Comparison of ENCODE assay signal across 15 mouse cellular contexts in genomic region chr4:97814515-97814914, GRCm38 (mm10). TPM values are rescaled to one million over a fixed set of nuclear protein-coding genes. Genes with fewer than 3 reads are reported as not detected.
DNase-seq lines count a peak whose midpoint lies in the region; ATAC-seq lines count a peak whose summit lies in the region.
"Had no signal": no experiment of that assay in that cellular context is flagged by ENCODE, and none has a peak within 500 bp of the region (broad histone marks: within the 10 kb centered on the region; RNA-seq: fewer than 3 reads in every experiment).

No protein-coding gene starts in this region.

- peaks cover 7% of the 10 kb centered on the region; the same call in 1 of the 2 replicates for H3K36me3 ChIP-seq in heart, embryonic 13.5 days
- H3K36me3 ChIP-seq in heart, embryonic 14.5 days (ENCODE audit: control insufficient read depth, insufficient read depth, low read length), result peaks cover 6% of the 10 kb centered on the region; the same call in 1 of the 2 replicates
- H3K36me3 ChIP-seq in hindbrain, embryonic 13.5 days, result no peaks in the 10 kb centered on the region
- H3K36me3 ChIP-seq: midbrain, embryonic 13.5 days had no signal

- no peaks in the 10 kb centered on the region for H3K9me3 ChIP-seq in heart, embryonic 13.5 days
- no peaks in the 10 kb centered on the region for H3K9me3 ChIP-seq in heart, embryonic 14.5 days (ENCODE audit: control insufficient read depth, low read length)
- H3K9me3 ChIP-seq in hindbrain, embryonic 13.5 days, result no peaks in the 10 kb centered on the region
- H3K9me3 ChIP-seq: midbrain, embryonic 13.5 days had no signal

- intact Hi-C loops in heart, postnatal 14 days (cut with DNase I), result no loop called here

- 68% methylated on average over 7 of the region's 7 CpGs for WGBS in heart, embryonic 13.5 days
- 73% methylated on average over 7 of the region's 7 CpGs for WGBS in heart, embryonic 14.5 days
- WGBS in hindbrain, embryonic 13.5 days, result 82% methylated on average over 7 of the region's 7 CpGs

- no peaks in the 10 kb centered on the region for H3K27me3 ChIP-seq in heart, embryonic 13.5 days (replicated peaks)
- no peaks in the 10 kb centered on the region for H3K27me3 ChIP-seq in heart, embryonic 14.5 days (ENCODE audit: control insufficient read depth, insufficient read depth, low read length)
- H3K27me3 ChIP-seq in hindbrain, embryonic 13.5 days, result no peaks in the 10 kb centered on the region

- ATAC-seq in heart, embryonic 13.5 days (ENCODE audit: extremely low read depth, insufficient number of reproducible peaks, low FRiP score, low TSS enrichment), result no peak
- ATAC-seq in heart, embryonic 14.5 days (ENCODE audit: insufficient number of reproducible peaks, insufficient read depth, low FRiP score, low read depth), result no peak
- no peak for ATAC-seq in inflammation-experienced regulatory T-cells, adult 6 months
- no peak for ATAC-seq in hindbrain, embryonic 13.5 days (ENCODE audit: low FRiP score)
- ATAC-seq: midbrain, embryonic 13.5 days had no signal

- H3K9ac ChIP-seq in heart, embryonic 13.5 days, result 0 out of 2 replicates have a peak overlapping the region, but pooled peaks have one; percentile 37
- H3K9ac ChIP-seq in heart, embryonic 14.5 days (ENCODE audit: low read length), result no peak overlapping the region; the same call in 1 of the 2 replicates
- H3K9ac ChIP-seq in hindbrain, embryonic 13.5 days, result no peak overlapping the region
- H3K9ac ChIP-seq: hindbrain, embryonic 14.5 days; lung, embryonic 14.5 days; midbrain, embryonic 13.5 days had no signal

- H3K4me1 ChIP-seq in heart, embryonic 13.5 days, result peaks cover 81% of the 10 kb centered on the region
- H3K4me1 ChIP-seq in heart, embryonic 14.5 days (ENCODE audit: control insufficient read depth in 2 of 2, insufficient read depth in 2 of 2, low read length in 2 of 2), result peaks cover 15 to 61% of the 10 kb centered on the region in 2 experiments
- H3K4me1 ChIP-seq in hindbrain, embryonic 13.5 days (replicated peaks), result peaks cover 13% of the 10 kb centered on the region

- no peak for DNase-seq in heart, postnatal 14 days
- DNase-seq in adrenal gland, postnatal 25 days, result peak; percentile 19
- peak; percentile 75 for DNase-seq in lung, postnatal 36 days
- DNase-seq in B cell, adult 2 months, result no peak
- DNase-seq: cerebellum, adult 9-11 months; kidney, adult 18-20 months; right cerebral cortex, postnatal 4 days had no signal

- H3K27ac ChIP-seq in heart, embryonic 13.5 days (replicated peaks), result peak overlapping the region; percentile 85
- H3K27ac ChIP-seq in heart, embryonic 14.5 days (replicated peaks in 1 of 2; ENCODE audit: control insufficient read depth in 1 of 2, insufficient read depth in 1 of 2, low read depth in 2 of 2, low read length in 2 of 2), result peak overlapping the region in 1 of 2 experiments; percentile 67; a peak in 2 of 4 replicates
- H3K27ac ChIP-seq in hindbrain, embryonic 13.5 days, result no peak overlapping the region
- H3K27ac ChIP-seq: hindbrain, embryonic 14.5 days; midbrain, embryonic 13.5 days had no signal

- no peak overlapping the region for H3K4me3 ChIP-seq in heart, embryonic 13.5 days
- no peak overlapping the region for H3K4me3 ChIP-seq in heart, embryonic 14.5 days (ENCODE audit: control insufficient read depth in 1 of 2, insufficient read depth in 1 of 2, low read depth in 1 of 2, low read length in 2 of 2)
- no peak overlapping the region for H3K4me3 ChIP-seq in hindbrain, embryonic 13.5 days
- H3K4me3 ChIP-seq: midbrain, embryonic 13.5 days had no signal

- peak overlapping the region; percentile 43 for H3K4me2 ChIP-seq in heart, embryonic 13.5 days
- peak overlapping the region; percentile 19 for H3K4me2 ChIP-seq in heart, embryonic 14.5 days (ENCODE audit: low read length)
- H3K4me2 ChIP-seq in hindbrain, embryonic 13.5 days, result no peak overlapping the region
- H3K4me2 ChIP-seq: hindbrain, embryonic 14.5 days; lung, embryonic 14.5 days; midbrain, embryonic 13.5 days had no signal

RNA-seq across cellular contexts. Expression of gene E130114P18Rik, which starts 36.6 kb away (rescaled TPM):
- polyA plus RNA-seq in heart, embryonic 13.5 days (2015; fragmentation: Nextera tagmentation; extraction: Ambion mirVana), result 0.48 and 0.55 TPM in 2 replicates
- not detected for total RNA-seq in heart, postnatal 14 days (2021)
- total RNA-seq in adrenal gland, postnatal 25 days (2021), result 1.1 TPM in 1 of 2 replicates, not detected in the other
- 0.57 and 0.59 TPM in 2 replicates for polyA plus RNA-seq in heart, embryonic 14.5 days (2014; fragmentation: Nextera tagmentation; extraction: Ambion mirVana)
- not detected for polyA plus RNA-seq in inflammation-experienced regulatory T-cells, adult 6 months (2017; shearing (Covaris generic))
- 34.2 and 37.0 TPM in 2 replicates for polyA plus RNA-seq in hindbrain, embryonic 13.5 days (2015; fragmentation: Nextera tagmentation; extraction: Ambion mirVana)
- polyA plus RNA-seq: large intestine, adult 2 months had no signal

RNA-seq across cellular contexts. Expression of gene Nfia, which starts 42.0 kb away (rescaled TPM):
- 31.1 and 32.3 TPM in 2 replicates for polyA plus RNA-seq in heart, embryonic 13.5 days (2015; fragmentation: Nextera tagmentation; extraction: Ambion mirVana)
- 100 to 1,000 TPM; 159 to 170 TPM for total RNA-seq in heart, postnatal 14 days (2021)
- total RNA-seq in adrenal gland, postnatal 25 days (2021), result 166 and 206 TPM in 2 replicates
- 50.9 and 54.3 TPM in 2 replicates for polyA plus RNA-seq in heart, embryonic 14.5 days (2014; fragmentation: Nextera tagmentation; extraction: Ambion mirVana)
- polyA plus RNA-seq in inflammation-experienced regulatory T-cells, adult 6 months (2017; shearing (Covaris generic)), result 10 to 100 TPM; 11.0 to 19.2 (median 15.7) TPM
- 48.1 and 53.2 TPM in 2 replicates for polyA plus RNA-seq in hindbrain, embryonic 13.5 days (2015; fragmentation: Nextera tagmentation; extraction: Ambion mirVana)

Comparison
In these comparisons a context has a peak if more than half of its experiments do, and no peak if none do; other contexts are left out.
1. DNase-seq: peak in adrenal gland, postnatal 25 days (single experiment) and lung, postnatal 36 days (single experiment); none in heart, postnatal 14 days (0 of 2) and B cell, adult 2 months (0 of 2).
2. RNA of gene E130114P18Rik, which starts 36.6 kb away (polyA plus RNA-seq): 34.2 to 37.0 TPM in hindbrain, embryonic 13.5 days; 0.57 to 0.59 TPM in heart, embryonic 14.5 days, 0.48 to 0.55 TPM in heart, embryonic 13.5 days and not detected in inflammation-experienced regulatory T-cells, adult 6 months; every median in the first group is over 10 times any median in the second.